Mouse (Mus musculus) neural tube, embryonic 12.5 days (tissue): ENCODE results near the gene Rnft1. TPM values are rescaled to one million over a fixed set of nuclear protein-coding genes. Genes with fewer than 3 reads are reported as not detected.
A peak's percentile ranks its signal among the peaks of the same experiment; 100 is the strongest.
"Not testable (repeated sequence)": the region's sequence is repeated elsewhere in the genome, so short reads cannot be mapped to it uniquely, and the experiment has no call there.

Experiments
- ATAC-seq: fragments of 200-750 bp; cut with Nextera tagmentation; 2 replicates; pipeline ENCODE4 v1.8.0; 2017; ENCODE audit warnings: low read depth, mild to moderate bottlenecking, moderate TSS enrichment, moderate library complexity; ENCODE audit not compliant: low FRiP score
- H3K27ac ChIP-seq: fragments of 300-500 bp; sonication (generic); 2 replicates; pipeline ENCODE4 v1.5.1; 2016
- H3K27me3 ChIP-seq: fragments of 300-500 bp; sonication (generic); replicated peaks from 2 replicates; pipeline ENCODE4 v1.6.1; 2016; ENCODE audit warnings: mild to moderate bottlenecking
- H3K36me3 ChIP-seq: fragments of 300-500 bp; sonication (generic); 2 replicates; pipeline ENCODE4 v1.6.1; 2016; ENCODE audit warnings: mild to moderate bottlenecking
- H3K4me1 ChIP-seq: fragments of 300-500 bp; sonication (generic); 2 replicates; pipeline ENCODE4 v1.6.1; 2016
- H3K4me2 ChIP-seq: fragments of 300-500 bp; sonication (generic); replicated peaks from 2 replicates; pipeline ENCODE4 v1.6.1; 2016; ENCODE audit warnings: mild to moderate bottlenecking
- H3K4me3 ChIP-seq: fragments of 300-500 bp; sonication (generic); 2 replicates; pipeline ENCODE4 v1.5.1; 2016
- H3K9ac ChIP-seq: fragments of 300-500 bp; sonication (generic); 2 replicates; pipeline ENCODE4 v1.6.1; 2016; ENCODE audit warnings: mild to moderate bottlenecking
- H3K9me3 ChIP-seq: fragments of 300-500 bp; sonication (generic); 2 replicates; pipeline ENCODE4 v1.6.1; 2016; ENCODE audit warnings: mild to moderate bottlenecking
- WGBS: fragments of 180-500 bp; shearing (Covaris S2); methylation state at CpG from one replicate; pipeline ENCODE4 v1.1.7; 2016; 5-methylcytosine and 5-hydroxymethylcytosine counted together
- polyA plus RNA-seq: library from polyadenylated mRNA; unstranded; fragments of >200 nt; fragmentation: Nextera tagmentation; extraction: Ambion mirVana; gene quantifications from 2 replicates; pipeline ENCODE4 v1.2.1, GENCODE M21; 2016

Rnft1 gene
- polyA plus RNA-seq, 1 experiment from 2014 or later, result 19.4 TPM

DNA sequence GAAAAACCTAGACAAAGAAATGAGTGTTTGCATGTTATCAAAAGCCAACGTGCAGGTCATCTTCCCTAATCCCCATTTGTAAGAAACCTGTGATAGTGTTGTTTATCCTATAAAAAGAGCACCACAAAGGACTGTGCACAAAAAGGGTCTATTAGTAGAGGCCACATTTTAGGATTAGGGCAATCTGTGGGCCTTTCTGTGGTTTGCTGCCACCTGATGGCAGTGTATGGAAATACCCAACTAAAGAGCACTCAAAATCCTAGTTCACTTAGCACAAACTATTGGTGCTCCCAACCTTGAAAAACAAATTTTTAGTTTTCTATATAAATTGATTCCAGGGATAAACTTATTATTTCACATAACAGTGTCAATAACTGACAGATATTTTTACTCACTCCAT, 48.4 kb downstream of the Rnft1 start:
- WGBS, result 86% methylated on average over 1 of the region's 1 CpGs
- no peaks in the 10 kb centered on the region for H3K27me3 ChIP-seq
- H3K4me3 ChIP-seq, result no peak overlapping the region
- no peak for ATAC-seq
- peaks cover 43% of the 10 kb centered on the region for H3K36me3 ChIP-seq
- no peaks in the 10 kb centered on the region for H3K4me1 ChIP-seq
- no peaks in the 10 kb centered on the region for H3K9me3 ChIP-seq
- no peak overlapping the region for H3K27ac ChIP-seq
- H3K4me2 ChIP-seq, result no peak overlapping the region
- H3K9ac ChIP-seq, result no peak overlapping the region

DNA sequence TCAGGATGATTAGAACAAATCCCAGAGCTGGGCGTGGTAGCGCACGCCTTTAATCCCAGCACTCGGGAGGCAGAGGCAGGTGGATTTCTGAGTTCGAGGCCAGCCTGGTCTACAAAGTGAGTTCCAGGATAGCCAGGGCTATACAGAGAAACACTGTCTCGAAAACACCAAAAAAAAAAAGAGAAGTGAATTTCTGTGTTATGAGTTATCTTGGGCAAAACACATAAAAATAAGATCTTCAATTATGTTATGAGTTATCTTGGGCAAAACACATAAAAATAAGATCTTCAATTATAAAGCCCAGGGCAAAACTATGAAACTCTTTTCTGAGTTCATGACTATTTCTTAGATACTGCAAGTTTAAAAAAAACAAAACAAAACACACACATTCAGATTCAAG, 48.8 kb downstream of the Rnft1 start:
- not testable (repeated sequence) for H3K9me3 ChIP-seq, H3K4me1 ChIP-seq, H3K4me3 ChIP-seq, H3K4me2 ChIP-seq, H3K27me3 ChIP-seq, H3K9ac ChIP-seq, H3K27ac ChIP-seq, ATAC-seq
- 94% methylated on average over 6 of the region's 6 CpGs for WGBS
- peaks cover 38% of the 10 kb centered on the region for H3K36me3 ChIP-seq

DNA sequence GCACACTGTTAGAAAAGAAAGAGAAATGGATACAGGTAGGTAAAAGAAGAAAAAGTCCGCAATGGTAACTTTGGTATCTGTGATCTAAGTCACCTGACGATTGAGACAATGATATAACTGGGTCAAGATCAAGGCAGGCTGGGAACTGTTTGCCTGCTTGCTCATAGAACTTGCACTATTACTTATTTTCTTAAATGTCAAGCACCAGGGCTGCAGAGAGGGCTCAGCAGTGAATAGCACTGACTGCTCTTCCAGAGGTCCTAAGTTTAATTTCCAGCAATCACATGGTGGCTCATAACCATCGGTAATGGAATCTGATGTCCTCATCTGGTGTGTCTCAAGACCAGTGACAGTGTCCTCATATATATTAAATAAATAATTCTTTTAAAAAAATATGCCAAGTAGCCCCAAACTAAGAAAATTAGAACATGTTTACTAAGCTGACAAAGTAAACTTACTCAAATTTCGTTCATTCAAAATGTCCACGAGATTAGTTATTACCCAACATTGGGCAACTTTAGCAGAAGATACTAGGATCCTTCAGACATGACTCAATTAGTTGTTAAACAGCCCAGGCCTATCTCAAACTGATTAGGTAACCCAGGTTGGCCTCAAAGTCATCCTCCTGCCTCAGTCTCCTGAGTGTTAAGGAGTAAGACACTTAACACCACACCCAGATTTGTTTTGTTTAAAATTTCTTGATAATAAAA, 49.9 kb downstream of the Rnft1 start:
- Histone ChIP-seq H3K36me3 (peaks cover 34% of the 10 kb centered on the region), H3K9me3 (no peaks in the 10 kb centered on the region), H3K4me2 (no peak overlapping the region), H3K9ac (no peak overlapping the region), H3K27me3 (no peaks in the 10 kb centered on the region), H3K4me3 (no peak overlapping the region), H3K27ac (no peak overlapping the region), H3K4me1 (no peaks in the 10 kb centered on the region)
- ATAC-seq, result no peak
- WGBS, result 93% methylated on average over 5 of the region's 5 CpGs

DNA sequence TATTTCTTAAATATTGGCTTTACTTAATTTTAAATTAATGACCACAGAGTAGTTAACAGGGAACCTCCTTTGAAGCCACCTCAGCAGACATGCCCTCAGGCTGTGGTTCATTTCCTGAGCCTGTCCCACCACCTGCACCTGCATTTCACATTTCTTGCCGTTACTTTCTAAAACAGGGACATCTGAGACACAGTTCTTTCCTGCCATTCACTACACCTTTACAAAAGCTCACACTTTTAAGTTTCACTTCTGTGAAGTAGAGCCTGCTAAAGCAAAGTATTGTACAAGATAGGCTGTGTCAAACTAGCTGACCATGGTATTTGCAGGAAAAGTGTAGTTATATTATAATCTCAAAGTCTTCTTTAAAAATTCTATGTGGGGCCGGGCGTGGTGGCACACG, 54.3 kb downstream of the Rnft1 start:
- H3K9me3 ChIP-seq, result no peaks in the 10 kb centered on the region
- WGBS, result 93% methylated on average over 4 of the region's 4 CpGs
- H3K27ac ChIP-seq, result no peak overlapping the region
- ATAC-seq, result no peak
- no peak overlapping the region for H3K4me2 ChIP-seq
- H3K27me3 ChIP-seq, result no peaks in the 10 kb centered on the region
- H3K9ac ChIP-seq, result no peak overlapping the region
- no peaks in the 10 kb centered on the region for H3K4me1 ChIP-seq
- H3K4me3 ChIP-seq, result no peak overlapping the region
- H3K36me3 ChIP-seq, result peaks cover 5% of the 10 kb centered on the region; the same call in 1 of the 2 replicates

DNA sequence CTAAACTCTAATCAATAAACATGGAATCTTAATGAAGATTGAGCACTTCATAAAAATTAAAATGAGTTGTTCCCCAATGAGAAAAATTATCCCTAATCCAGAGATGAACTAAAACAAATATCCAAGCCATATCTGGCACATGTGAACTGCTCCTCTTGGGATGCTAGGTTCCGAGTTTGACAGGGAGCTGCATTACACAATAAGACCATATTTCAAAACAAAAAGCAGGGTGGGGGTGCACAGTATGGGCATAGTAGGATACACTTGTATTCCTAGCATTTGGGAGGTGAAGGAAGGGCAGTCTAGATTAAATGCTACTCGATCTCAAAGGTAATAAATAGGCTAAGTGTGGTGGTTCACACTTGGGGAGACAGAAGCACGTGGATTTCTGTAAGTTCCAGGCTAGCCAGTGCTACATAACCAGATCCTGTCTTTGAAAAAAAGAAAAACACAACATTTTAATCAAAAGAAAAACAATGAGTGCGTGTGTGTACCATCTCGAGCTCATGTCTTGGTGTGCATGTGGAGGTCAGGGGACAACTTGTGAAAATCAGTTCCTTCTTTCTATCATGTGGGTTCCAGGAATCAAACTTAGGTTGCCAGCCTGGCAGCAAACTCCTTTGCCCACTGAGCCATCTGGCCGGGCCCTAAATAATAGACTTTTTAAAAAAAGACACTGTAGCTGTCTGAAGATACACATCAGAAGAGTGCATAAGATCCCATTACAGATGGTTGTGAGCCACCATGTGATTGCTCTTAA, 55.4 kb downstream of the Rnft1 start:
- Histone ChIP-seq H3K9ac (no peak overlapping the region), H3K9me3 (no peaks in the 10 kb centered on the region), H3K4me2 (no peak overlapping the region), H3K27ac (no peak overlapping the region), H3K4me3 (no peak overlapping the region), H3K4me1 (no peaks in the 10 kb centered on the region), H3K27me3 (no peaks in the 10 kb centered on the region), H3K36me3 (no peaks in the 10 kb centered on the region)
- ATAC-seq, result no peak
- whole genome bisulfite sequencing, result 94% methylated on average over 6 of the region's 6 CpGs

DNA sequence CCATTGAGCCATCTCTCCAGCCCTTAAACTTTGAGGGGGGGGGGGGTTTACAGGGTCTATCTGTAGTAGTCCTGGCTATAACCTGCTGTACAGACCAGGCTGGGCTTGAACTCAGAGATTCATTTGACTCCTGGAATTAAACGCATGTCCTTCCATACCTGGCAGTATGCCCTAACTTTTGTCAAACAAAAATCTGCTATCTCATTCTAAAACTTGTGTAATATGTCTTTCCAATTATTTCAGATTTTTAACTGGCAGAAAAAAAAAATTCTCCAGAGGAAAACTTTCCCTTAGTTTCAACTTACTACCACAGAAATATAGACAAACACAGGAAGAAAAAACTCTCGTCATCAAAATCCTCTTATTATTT, 56.0 kb downstream of the Rnft1 start:
- Histone ChIP-seq H3K36me3 (no peaks in the 10 kb centered on the region), H3K4me1 (no peaks in the 10 kb centered on the region), H3K4me2 (no peak overlapping the region), H3K27ac (no peak overlapping the region), H3K27me3 (no peaks in the 10 kb centered on the region), H3K4me3 (no peak overlapping the region), H3K9me3 (no peaks in the 10 kb centered on the region), H3K9ac (no peak overlapping the region)
- ATAC-seq, result no peak
- WGBS, result 95% methylated on average over 2 of the region's 2 CpGs

DNA sequence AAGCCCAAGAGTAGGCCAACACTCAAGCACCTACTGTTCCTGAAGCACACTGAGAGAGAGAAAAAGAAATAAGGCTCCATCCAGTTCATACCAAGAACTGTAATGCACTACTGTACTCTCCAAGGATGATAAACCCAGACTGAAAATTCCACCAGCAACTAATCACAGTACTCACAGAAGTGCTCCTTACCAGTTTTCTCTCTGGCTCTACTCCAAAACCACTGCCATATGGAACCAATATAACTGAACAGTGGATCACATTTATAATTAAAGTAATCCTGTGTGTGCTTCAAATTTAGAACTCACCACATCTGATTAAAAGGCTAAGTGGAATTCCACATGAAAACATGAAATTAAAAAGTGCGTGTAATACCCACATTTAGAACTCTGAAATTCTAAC, 58.4 kb downstream of the Rnft1 start:
- Histone ChIP-seq H3K36me3 (no peaks in the 10 kb centered on the region), H3K9me3 (no peaks in the 10 kb centered on the region), H3K9ac (no peak overlapping the region), H3K4me2 (peak overlapping the region; percentile 85; the same call in 1 of the 2 replicates), H3K4me3 (no peak overlapping the region), H3K27ac (no peak overlapping the region), H3K4me1 (no peaks in the 10 kb centered on the region), H3K27me3 (no peaks in the 10 kb centered on the region)
- no peak for ATAC-seq
- 96% methylated on average over 1 of the region's 1 CpGs for WGBS

DNA sequence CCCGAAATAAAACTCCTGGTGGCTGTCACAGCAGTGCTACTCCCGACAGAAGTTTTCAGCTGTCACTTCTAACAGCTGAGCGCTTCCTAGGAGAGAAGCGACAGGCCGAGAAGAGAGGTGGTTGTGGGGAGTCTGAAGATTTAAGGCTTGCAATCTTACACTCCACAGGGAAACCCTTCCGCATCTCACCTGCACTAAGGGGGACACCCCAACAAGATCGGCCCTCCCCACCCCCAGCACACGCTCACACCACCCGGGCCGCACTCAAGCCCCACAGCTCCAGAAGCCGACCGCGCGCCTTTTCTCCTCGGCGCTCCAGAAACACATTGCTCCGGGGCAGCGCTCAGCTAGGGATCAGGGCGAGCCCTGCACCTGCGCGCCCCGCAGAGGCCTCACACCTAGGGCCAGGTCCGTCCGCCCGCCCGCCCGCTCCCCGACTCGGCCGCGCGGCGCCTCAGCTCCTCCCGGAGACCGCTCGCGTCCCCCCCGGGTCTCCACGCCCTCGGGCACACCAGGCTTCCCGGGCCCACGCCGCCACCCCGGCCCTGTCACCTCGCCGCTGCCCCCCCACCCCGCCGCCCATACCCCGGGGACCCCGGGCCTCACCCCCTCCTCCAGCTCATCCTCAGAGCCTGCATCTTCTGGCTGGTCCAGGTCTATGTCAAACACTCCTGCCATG, 59.6 kb downstream of the Rnft1 start:
- peak overlapping the region; percentile 62 for H3K27ac ChIP-seq
- H3K4me1 ChIP-seq, result no peaks in the 10 kb centered on the region
- peak overlapping the region; percentile 97 for H3K9ac ChIP-seq
- WGBS, result 1% methylated on average over 47 of the region's 50 CpGs
- H3K9me3 ChIP-seq, result no peaks in the 10 kb centered on the region
- H3K4me3 ChIP-seq, result peak overlapping the region; percentile 98
- no peaks in the 10 kb centered on the region for H3K36me3 ChIP-seq
- peak overlapping the region; percentile 85 for H3K4me2 ChIP-seq
- ATAC-seq, result peak; percentile 69
- H3K27me3 ChIP-seq, result no peaks in the 10 kb centered on the region

DNA sequence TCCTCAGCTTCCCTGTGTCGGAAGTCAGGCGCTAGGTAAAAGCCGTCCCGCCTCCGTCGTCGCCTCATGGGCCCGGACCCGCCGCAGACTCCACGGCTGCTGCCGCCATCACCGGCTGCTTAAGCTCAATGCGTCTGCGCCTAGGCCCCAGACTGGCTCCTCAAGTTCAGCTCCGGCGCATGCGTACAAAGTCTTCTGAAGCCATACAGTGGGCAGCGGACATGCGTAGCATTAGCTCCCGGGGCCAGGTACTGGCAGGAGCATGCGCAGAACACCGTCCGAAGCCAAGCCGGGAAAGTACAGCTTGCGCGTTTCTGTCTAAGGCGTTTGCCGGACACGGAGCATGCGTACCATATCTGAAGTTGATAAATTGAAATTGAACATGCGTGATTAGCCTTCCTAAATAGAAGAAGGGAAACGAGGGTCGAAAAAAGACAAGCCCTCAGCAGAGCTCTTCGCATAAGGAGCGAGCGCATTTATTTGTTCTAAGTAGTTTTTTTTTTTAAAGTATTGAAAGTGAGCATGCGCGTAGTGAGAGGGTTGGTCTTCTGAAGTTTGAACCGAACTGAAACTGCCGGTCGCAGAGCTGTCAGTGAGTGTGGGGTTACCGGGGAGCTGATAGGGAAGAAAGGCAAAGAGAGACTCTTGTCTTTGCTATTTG, 60.3 kb downstream of the Rnft1 start, which contains the start of the genes Rps6kb1 and Tubd1:
Gene Rps6kb1 (minus strand): TSS at position 167 of the 661 bp plus-strand sequence.
Gene Tubd1 (plus strand): TSS at position 353 of the 661 bp plus-strand sequence.
- no peaks in the 10 kb centered on the region for H3K9me3 ChIP-seq
- H3K9ac ChIP-seq, result peak within 1 kb of the TSS; percentile 97
- ATAC-seq, result peak; percentile 98
- under 1% methylated on average over 43 of the region's 43 CpGs for WGBS
- H3K27ac ChIP-seq, result peak within 1 kb of the TSS; percentile 62
- H3K36me3 ChIP-seq, result peaks cover 4% of the 10 kb centered on the region; the same call in 1 of the 2 replicates
- no peaks in the 10 kb centered on the region for H3K4me1 ChIP-seq
- no peaks in the 10 kb centered on the region for H3K27me3 ChIP-seq
- peak within 1 kb of the TSS; percentile 85 for H3K4me2 ChIP-seq
- peak within 1 kb of the TSS; percentile 98 for H3K4me3 ChIP-seq

DNA sequence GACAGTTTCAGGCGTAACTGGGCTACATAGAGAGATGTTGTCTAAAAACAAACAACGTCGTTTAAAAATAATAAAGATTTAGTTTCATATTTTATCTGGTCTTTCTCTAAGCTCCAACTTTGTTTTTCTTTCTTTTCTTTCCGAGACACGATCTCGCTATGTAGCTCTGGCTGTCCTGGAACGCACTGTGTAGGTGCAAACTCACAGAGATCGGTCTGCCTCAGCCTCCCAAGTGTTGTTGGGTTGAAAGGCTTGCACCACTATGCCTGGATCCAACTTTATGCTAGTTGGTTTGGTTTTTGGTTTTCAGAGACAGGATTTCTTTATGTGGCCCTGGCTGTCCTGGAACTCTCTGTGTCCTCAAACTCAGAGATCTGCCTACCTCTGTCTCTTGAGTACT, 61.1 kb downstream of the Rnft1 start:
- 0 out of 2 replicates have a peak overlapping the region, but pooled peaks have one; percentile 3 for H3K9ac ChIP-seq

DNA sequence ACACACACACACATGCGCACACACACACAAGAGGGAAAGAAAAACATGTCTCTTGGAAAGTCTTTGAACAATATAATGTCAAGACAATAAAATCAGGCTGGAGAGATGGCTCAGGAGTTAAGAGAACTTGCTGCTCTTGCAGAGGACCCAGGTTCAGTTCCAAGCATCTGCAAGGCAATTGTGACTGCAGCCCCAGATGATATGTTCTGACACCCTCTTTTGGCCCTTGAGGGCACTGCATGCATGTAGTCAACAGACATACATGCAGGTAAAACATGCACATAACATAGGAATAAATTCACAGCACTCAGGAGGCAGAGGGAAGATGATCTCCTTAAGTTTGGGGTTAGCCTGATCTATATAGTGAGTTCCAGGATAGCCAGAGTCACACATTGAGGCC, 63.0 kb downstream of the Rnft1 start:
- no peak overlapping the region for H3K9ac ChIP-seq
- H3K4me3 ChIP-seq, result no peak overlapping the region
- 96% methylated on average over 1 of the region's 1 CpGs for WGBS
- H3K4me1 ChIP-seq, result no peaks in the 10 kb centered on the region
- no peaks in the 10 kb centered on the region for H3K9me3 ChIP-seq
- H3K27me3 ChIP-seq, result no peaks in the 10 kb centered on the region
- ATAC-seq, result no peak
- no peak overlapping the region for H3K27ac ChIP-seq
- peaks cover 11% of the 10 kb centered on the region for H3K36me3 ChIP-seq
- H3K4me2 ChIP-seq, result no peak overlapping the region

More for the DNA sequence above, 61.1 kb downstream of the Rnft1 start:
- Histone ChIP-seq H3K4me1 (no peaks in the 10 kb centered on the region), H3K4me2 (peak overlapping the region; percentile 85), H3K4me3 (peak overlapping the region; percentile 98), H3K27ac (no peak overlapping the region), H3K27me3 (no peaks in the 10 kb centered on the region), H3K9me3 (no peaks in the 10 kb centered on the region), H3K36me3 (peaks cover 11% of the 10 kb centered on the region)
- 84% methylated on average over 8 of the region's 8 CpGs for WGBS
- ATAC-seq, result no peak
